Mouse (Mus musculus) neutrophil, adult 59 days (primary cell): ENCODE measurements around the gene Sntg2. TPM values are rescaled to one million over a fixed set of nuclear protein-coding genes. Genes with fewer than 3 reads are reported as not detected.

Experiments used
- total RNA-seq, 2 experiments: library from RNA; stranded (reverse); gene quantifications; 1 replicate in 1 of 2; 2 replicates in 1 of 2; pipeline ENCODE4 v1.2.4; 2023

The Sntg2 gene
- total RNA-seq: not detected

GRCm38 (mm10) chr12:30372933-30373501 is at the start of gene Sntg2:
Gene Sntg2 (minus strand): TSS chr12:30373375.

GRCm38 (mm10) chr12:30132524-30132923 is 240.7 kb downstream of the Sntg2 start, which contains the start of gene Tpo:
Gene Tpo (minus strand): TSS chr12:30132624.

Other genes with a start within 250 kb of the Sntg2 start
- not detected for gene Tpo, start 240.8 kb downstream of the Sntg2 start, total RNA-seq
- gene Tmem18, start 211.1 kb upstream of the Sntg2 start, total RNA-seq: 1 to 10 TPM; 6.4 to 6.9 TPM